Mouse (Mus musculus): Measurements from ENCODE around the gene G6pc3. TPM values are rescaled to one million over a fixed set of nuclear protein-coding genes. Genes with fewer than 3 reads are reported as not detected.

Gene G6pc3
- total and polyA plus RNA-seq, 2 experiments from 2014 or later: 46.2 to 70.1 TPM

DNA sequence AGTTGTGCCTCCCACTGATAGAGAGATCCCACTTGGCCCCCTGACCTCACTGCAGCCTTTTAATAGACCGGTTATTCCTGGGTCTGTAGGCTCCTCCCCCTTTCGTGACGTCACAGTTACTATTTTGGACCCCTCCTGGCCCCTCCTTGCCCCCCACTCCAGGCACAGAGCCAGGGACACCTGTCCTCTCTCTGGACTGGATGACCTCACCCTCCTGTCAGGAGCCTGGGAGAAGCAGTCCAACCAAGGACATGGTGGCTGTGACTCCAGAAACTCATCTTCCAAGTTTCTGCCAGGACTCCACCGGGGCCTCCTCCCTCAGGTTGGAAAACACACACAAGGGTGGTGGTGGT, 30.6 kb downstream of the G6pc3 start:
- Histone ChIP-seq H3K4me2 (ENCODE audit: low read depth, low read length) (no peak overlapping the region), H3K9ac (replicated peaks; ENCODE audit: low read length) (no peak overlapping the region), H3K9me3 (ENCODE audit: low read length) (no peaks in the 10 kb centered on the region), H3K36me3 (ENCODE audit: insufficient read depth, low read length) (0 out of 2 replicates have a peak, but pooled peaks cover 4% of the 10 kb centered on the region), H3K27me3 (ENCODE audit: insufficient read depth, low read length) (no peaks in the 10 kb centered on the region), H3K4me3 (ENCODE audit: low read length) (no peak overlapping the region), H3K4me1 (ENCODE audit: insufficient read depth, low read length) (peaks cover 49% of the 10 kb centered on the region), H3K27ac (no peak overlapping the region)
- WGBS: 73% methylated on average over 4 of the region's 4 CpGs
- ATAC-seq: no peak
- no peak for DNase-seq (ENCODE audit: low spot score)
- TF ChIP-seq CTCF (IDR thresholded peaks at IDR 0.05; ENCODE audit: low read depth): no peak

DNA sequence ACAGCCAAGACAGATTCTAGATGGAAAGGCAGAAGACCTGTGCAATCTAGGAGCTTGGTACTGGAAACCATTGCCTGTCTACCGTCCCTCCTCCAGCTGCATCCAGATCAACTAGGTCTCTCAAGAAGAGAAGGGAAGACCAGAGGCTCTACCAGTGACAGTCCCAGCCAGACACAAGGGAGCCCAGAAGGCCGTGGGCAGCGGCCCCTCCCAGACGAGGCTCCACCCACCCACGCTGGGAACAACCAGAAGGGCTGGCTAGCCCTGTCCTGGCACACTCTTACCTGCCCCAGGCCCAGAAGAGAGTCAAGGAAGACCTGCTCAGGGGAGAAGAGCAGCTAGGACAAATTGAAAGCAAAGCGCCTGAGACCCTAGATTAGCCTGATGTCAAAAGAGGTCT, 31.0 kb downstream of the G6pc3 start:
- Histone ChIP-seq H3K27ac (no peak overlapping the region), H3K9ac (replicated peaks; ENCODE audit: low read length) (no peak overlapping the region), H3K4me3 (ENCODE audit: low read length) (no peak overlapping the region), H3K4me1 (ENCODE audit: insufficient read depth, low read length) (peaks cover 47% of the 10 kb centered on the region), H3K36me3 (ENCODE audit: insufficient read depth, low read length) (0 out of 2 replicates have a peak, but pooled peaks cover 4% of the 10 kb centered on the region), H3K9me3 (ENCODE audit: low read length) (no peaks in the 10 kb centered on the region), H3K4me2 (ENCODE audit: low read depth, low read length) (no peak overlapping the region), H3K27me3 (ENCODE audit: insufficient read depth, low read length) (no peaks in the 10 kb centered on the region)
- WGBS: 66% methylated on average over 6 of the region's 6 CpGs
- no peak for TF ChIP-seq CTCF (IDR thresholded peaks at IDR 0.05; ENCODE audit: low read depth)
- DNase-seq (ENCODE audit: low spot score) (no peak), ATAC-seq (no peak)

DNA sequence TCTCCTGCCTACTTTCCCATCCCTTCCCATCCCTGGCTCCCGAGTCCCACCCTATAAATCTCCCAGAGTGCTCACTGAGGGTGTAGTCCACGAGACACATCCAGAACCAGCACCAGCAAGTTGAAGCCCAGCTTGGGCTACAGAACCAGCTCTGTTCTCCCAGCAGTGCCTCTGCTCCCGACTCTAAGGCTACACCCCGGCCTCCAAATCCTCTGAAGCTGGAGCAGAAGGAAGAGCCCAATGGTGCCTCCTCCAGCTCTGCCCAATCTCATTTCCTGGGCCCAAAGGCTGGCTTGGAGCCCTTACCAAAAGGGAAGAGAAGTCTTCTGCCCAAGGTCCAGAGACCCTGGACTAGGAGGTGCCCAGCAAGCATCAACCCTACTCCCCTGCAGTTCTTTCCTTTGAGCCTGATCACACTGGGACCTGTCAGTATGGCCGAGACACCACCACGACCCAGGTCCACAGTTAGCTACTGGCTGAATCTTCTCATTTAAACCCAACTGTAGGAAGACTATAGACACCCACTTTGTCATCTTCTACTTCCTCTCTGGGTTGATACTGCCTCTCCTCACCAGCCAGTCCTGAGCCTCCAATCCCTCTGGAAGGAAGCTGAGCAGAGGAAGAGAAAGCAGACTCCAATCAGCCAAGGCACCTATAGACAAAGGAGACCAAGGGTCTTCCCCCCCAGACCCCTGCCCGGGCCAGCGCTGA, 32.0 kb downstream of the G6pc3 start:
- Histone ChIP-seq H3K4me3 (ENCODE audit: low read length) (no peak overlapping the region), H3K27ac (no peak overlapping the region), H3K9me3 (ENCODE audit: low read length) (no peaks in the 10 kb centered on the region), H3K4me2 (ENCODE audit: low read depth, low read length) (no peak overlapping the region), H3K4me1 (ENCODE audit: insufficient read depth, low read length) (peaks cover 46% of the 10 kb centered on the region), H3K27me3 (ENCODE audit: insufficient read depth, low read length) (no peaks in the 10 kb centered on the region), H3K9ac (replicated peaks; ENCODE audit: low read length) (no peak overlapping the region), H3K36me3 (ENCODE audit: insufficient read depth, low read length) (0 out of 2 replicates have a peak, but pooled peaks cover 4% of the 10 kb centered on the region)
- WGBS: 82% methylated on average over 8 of the region's 8 CpGs
- no peak for TF ChIP-seq CTCF (IDR thresholded peaks at IDR 0.05; ENCODE audit: low read depth)
- ATAC-seq (no peak), DNase-seq (ENCODE audit: low spot score) (no peak)

DNA sequence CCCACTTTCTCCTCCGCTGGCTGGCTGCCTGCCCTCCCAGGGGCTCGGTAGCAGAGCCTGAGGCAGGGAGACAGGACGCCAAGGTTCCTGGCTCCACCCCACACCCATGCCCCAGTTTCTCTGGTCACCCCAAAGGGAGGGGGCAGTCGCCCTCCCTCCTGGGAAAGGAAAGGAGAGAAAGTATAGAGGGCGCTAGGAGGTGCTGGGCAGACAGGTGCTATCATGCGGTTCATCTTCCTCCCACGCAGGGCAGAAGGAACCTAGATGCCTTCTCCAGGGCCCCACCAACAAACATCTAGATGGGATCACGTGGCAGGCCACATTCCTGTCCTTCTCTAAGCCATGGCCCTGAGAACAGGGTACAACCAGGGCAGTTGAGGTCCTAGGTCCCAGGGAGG, 32.5 kb downstream of the G6pc3 start:
- H3K4me1 ChIP-seq (ENCODE audit: insufficient read depth, low read length): peaks cover 48% of the 10 kb centered on the region
- DNase-seq (ENCODE audit: low spot score) (no peak), ATAC-seq (no peak)
- H3K9me3 ChIP-seq (ENCODE audit: low read length): no peaks in the 10 kb centered on the region
- no peak for TF ChIP-seq CTCF (IDR thresholded peaks at IDR 0.05; ENCODE audit: low read depth)
- WGBS: 73% methylated on average over 8 of the region's 8 CpGs
- no peak overlapping the region for H3K27ac ChIP-seq
- H3K4me3 ChIP-seq (ENCODE audit: low read length): no peak overlapping the region
- no peaks in the 10 kb centered on the region for H3K27me3 ChIP-seq (ENCODE audit: insufficient read depth, low read length)
- H3K36me3 ChIP-seq (ENCODE audit: insufficient read depth, low read length): 0 out of 2 replicates have a peak, but pooled peaks cover 4% of the 10 kb centered on the region
- H3K9ac ChIP-seq (replicated peaks; ENCODE audit: low read length): no peak overlapping the region
- H3K4me2 ChIP-seq (ENCODE audit: low read depth, low read length): no peak overlapping the region

DNA sequence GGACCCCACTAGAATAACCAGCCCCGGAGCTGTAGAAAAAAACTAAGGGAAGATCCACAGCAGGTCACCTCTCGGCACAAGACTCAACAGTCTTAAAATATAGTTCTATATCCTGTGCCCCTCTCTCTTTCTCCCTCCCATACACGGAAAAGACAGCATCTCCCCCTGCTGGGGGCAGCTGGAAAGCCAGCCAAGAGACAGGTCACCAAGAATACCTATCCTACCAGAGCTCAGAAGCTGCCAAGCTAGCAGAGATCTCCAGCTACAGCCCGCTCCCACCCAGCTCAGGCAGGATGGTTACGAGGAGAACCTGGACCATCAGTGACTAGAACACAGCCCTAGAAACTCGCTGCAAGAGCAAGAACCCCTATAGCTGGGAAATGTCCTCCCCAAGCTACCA, 33.7 kb downstream of the G6pc3 start:
- WGBS: 47% methylated on average over 6 of the region's 6 CpGs
- DNase-seq (ENCODE audit: low spot score): peak; percentile 73
- no peaks in the 10 kb centered on the region for H3K9me3 ChIP-seq (ENCODE audit: low read length)
- peaks cover 49% of the 10 kb centered on the region for H3K4me1 ChIP-seq (ENCODE audit: insufficient read depth, low read length)
- H3K27me3 ChIP-seq (ENCODE audit: insufficient read depth, low read length): no peaks in the 10 kb centered on the region
- no peak overlapping the region for H3K4me3 ChIP-seq (ENCODE audit: low read length)
- no peak overlapping the region for H3K9ac ChIP-seq (replicated peaks; ENCODE audit: low read length)
- no peak overlapping the region for H3K27ac ChIP-seq
- ATAC-seq: no peak
- peak; percentile 73 for TF ChIP-seq CTCF (IDR thresholded peaks at IDR 0.05; ENCODE audit: low read depth)
- 0 out of 2 replicates have a peak, but pooled peaks cover 4% of the 10 kb centered on the region for H3K36me3 ChIP-seq (ENCODE audit: insufficient read depth, low read length)
- H3K4me2 ChIP-seq (ENCODE audit: low read depth, low read length): no peak overlapping the region

DNA sequence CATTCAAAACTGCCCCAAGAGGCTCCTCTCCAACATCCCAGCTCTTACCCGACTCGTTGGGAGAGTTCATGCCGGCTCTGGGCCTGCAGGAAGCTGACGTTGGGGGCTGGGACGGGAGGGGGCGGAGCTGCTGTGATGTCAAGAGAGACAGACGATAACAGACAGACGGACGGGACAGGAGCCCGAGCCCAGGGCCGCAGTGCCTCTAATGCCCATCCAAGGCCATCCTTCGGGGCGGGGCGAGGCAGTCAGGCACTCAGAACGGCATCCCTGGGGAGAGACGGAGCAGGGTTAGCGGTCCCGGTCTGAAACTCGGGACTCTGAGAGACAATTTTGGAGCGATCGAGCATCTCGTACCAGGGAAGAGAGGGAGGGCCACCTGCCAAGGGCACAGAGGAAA, 35.3 kb downstream of the G6pc3 start:
- 10% methylated on average over 22 of the region's 22 CpGs for WGBS
- Histone ChIP-seq H3K27me3 (ENCODE audit: insufficient read depth, low read length) (no peaks in the 10 kb centered on the region), H3K4me1 (ENCODE audit: insufficient read depth, low read length) (peaks cover 39% of the 10 kb centered on the region), H3K4me3 (ENCODE audit: low read length) (peak overlapping the region; percentile 19), H3K36me3 (ENCODE audit: insufficient read depth, low read length) (0 out of 2 replicates have a peak, but pooled peaks cover 4% of the 10 kb centered on the region), H3K27ac (no peak overlapping the region), H3K9me3 (ENCODE audit: low read length) (no peaks in the 10 kb centered on the region), H3K4me2 (ENCODE audit: low read depth, low read length) (peak overlapping the region; percentile 51), H3K9ac (replicated peaks; ENCODE audit: low read length) (0 out of 2 replicates have a peak overlapping the region, but pooled peaks have one; percentile 24)
- ATAC-seq (no peak), DNase-seq (ENCODE audit: low spot score) (no peak)
- TF ChIP-seq CTCF (IDR thresholded peaks at IDR 0.05; ENCODE audit: low read depth): no peak

DNA sequence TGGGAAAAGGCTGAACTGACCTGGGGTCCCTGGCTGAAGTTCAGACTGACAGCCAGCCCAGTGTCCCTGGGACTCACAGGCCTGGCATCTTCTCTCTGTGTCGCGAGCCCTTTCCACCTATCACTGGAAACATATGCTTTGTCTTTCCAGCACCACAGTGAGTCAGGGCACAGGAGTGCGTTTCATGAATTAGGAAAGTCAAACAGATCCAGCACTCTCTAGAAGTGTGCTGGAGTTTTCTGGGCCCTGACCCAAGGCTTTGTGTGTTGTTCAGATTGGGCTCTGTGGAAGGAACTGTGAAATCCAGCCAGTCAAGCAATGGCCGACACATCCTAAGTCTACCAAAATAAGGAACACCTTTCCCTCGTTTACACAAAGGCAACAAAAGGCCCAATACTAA, 35.8 kb downstream of the G6pc3 start:
- Histone ChIP-seq H3K9me3 (ENCODE audit: low read length) (no peaks in the 10 kb centered on the region), H3K4me2 (ENCODE audit: low read depth, low read length) (peak overlapping the region; percentile 51), H3K4me3 (ENCODE audit: low read length) (no peak overlapping the region), H3K36me3 (ENCODE audit: insufficient read depth, low read length) (0 out of 2 replicates have a peak, but pooled peaks cover 4% of the 10 kb centered on the region), H3K27ac (no peak overlapping the region), H3K27me3 (ENCODE audit: insufficient read depth, low read length) (no peaks in the 10 kb centered on the region), H3K9ac (replicated peaks; ENCODE audit: low read length) (0 out of 2 replicates have a peak overlapping the region, but pooled peaks have one; percentile 24), H3K4me1 (ENCODE audit: insufficient read depth, low read length) (peaks cover 37% of the 10 kb centered on the region)
- no peak for TF ChIP-seq CTCF (IDR thresholded peaks at IDR 0.05; ENCODE audit: low read depth)
- DNase-seq (ENCODE audit: low spot score) (no peak), ATAC-seq (no peak)
- 40% methylated on average over 5 of the region's 5 CpGs for WGBS

Data from hindbrain, postnatal 0 days (tissue).